Mouse (Mus musculus) layer of hippocampus, adult 9-11 months (tissue): ENCODE measurements around the gene Itgb5.
A peak's percentile ranks its signal among the peaks of the same experiment; 100 is the strongest.

Source experiments
- DNase-seq: peaks from one replicate; pipeline ENCODE4 v3.0.0; 2022

Gene Itgb5

GRCm38 (mm10) chr16:33916473-33917251, 87.2 kb downstream of the Itgb5 start:
- peak; percentile 32 for DNase-seq

DNA sequence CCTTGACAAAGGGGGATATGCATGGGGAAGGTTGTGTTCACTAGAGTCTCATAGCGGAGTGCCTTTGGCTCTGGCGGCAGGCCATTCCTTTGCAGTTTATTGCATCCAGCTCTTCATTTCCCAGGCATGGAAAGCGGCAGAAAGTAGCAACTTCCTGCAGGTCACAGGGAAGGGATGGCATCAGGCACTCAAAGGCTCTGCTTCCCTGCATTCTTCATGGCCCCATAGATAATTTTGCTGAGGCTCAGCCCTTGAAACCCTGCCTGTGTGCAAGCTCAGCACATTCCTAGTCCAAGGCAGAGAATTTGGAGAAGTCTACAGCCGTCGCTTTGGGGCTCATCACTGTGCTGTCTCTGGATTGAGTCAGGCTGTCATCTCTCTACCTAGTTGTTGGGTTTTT, 87.9 kb downstream of the Itgb5 start:
- peak; percentile 49 for DNase-seq

GRCm38 (mm10) chr16:33917926-33918325, 88.5 kb downstream of the Itgb5 start:
- no peak for DNase-seq

- DNase-seq = no peak
Observed at GRCm38 (mm10) chr16:33921514-33921913, 92.0 kb downstream of the Itgb5 start.

GRCm38 (mm10) chr16:33922111-33923000, 92.9 kb downstream of the Itgb5 start:
- DNase-seq = peak; percentile 85

DNA sequence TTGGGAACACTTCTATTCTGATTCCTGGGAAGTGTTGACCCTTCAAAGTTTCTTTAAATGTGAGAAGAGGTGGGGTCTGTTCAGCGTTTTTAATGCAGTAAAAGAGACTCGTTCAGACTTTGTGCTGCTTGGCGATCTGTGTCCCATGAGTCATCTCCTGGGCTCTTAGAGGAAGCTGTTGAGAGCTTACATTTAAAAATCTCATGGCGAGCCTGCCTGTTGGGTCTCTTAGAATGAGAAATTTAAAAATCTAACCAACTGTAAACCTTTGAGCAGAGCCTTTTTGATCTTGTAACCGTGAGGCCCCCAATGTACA, 93.5 kb downstream of the Itgb5 start:
- no peak for DNase-seq

GRCm38 (mm10) chr16:33923758-33924157, 94.3 kb downstream of the Itgb5 start:
- no peak for DNase-seq

DNA sequence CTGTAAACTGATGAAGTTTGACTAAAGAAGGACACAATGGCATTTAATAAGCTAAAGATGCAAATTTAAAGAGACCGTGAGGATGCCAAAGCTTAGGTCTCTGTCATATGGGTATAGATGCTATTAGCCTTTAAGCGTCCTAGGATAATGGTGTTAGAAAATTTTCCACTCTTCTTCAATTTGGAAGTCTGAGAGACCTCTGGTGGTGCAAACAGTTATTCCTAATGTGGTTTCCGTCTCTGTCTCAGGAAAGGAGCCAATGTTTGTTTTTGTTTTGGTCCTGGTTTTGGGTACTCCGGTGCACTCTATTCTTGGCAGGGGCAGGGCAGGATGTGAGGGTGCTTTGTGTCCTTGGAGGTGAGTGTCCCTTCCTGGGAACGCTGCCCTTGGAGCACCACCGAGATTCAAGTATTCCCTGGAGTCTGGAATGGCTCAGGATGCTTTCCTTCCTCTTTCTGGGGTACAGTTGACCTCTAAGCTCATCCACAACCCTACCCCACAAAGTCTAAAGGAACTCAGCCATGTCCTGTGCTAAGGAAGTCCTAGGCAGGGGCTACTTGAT, 97.9 kb downstream of the Itgb5 start:
- no peak for DNase-seq

DNA sequence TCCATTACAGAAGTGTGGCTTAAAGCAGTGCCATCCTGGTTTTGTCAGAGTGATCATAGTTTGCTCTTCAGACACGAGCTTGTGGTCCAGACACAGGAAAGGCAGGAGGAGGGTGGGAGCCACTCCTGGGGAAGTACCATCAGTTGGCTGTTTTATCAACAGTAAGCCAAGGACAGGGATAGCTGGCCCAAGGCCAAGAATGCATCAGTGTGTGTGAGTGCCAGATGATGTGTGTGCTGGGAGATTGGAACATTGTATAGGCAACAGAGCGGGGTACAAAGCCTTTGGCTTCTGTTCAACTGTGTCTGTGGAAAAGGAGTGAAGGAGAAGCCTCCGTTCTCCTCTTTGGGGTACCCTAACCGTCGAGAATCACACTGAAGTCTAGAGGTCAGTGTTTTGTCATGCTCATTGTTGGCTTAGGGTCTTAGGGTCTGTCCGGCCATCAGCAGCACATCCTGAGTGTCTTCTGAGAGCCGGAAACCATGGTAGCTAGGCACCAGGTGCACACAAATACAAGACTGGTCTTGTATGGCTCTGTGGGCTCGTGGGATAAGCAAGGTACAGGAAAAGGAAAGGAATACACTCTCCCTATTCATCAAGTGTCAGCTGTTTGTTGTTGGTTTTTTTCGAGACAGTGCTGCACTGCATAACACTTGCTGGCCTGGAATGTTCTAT, 99.5 kb downstream of the Itgb5 start:
- peak; percentile 46 for DNase-seq

GRCm38 (mm10) chr16:33930785-33931184, 101.3 kb downstream of the Itgb5 start:
- no peak for DNase-seq

DNA sequence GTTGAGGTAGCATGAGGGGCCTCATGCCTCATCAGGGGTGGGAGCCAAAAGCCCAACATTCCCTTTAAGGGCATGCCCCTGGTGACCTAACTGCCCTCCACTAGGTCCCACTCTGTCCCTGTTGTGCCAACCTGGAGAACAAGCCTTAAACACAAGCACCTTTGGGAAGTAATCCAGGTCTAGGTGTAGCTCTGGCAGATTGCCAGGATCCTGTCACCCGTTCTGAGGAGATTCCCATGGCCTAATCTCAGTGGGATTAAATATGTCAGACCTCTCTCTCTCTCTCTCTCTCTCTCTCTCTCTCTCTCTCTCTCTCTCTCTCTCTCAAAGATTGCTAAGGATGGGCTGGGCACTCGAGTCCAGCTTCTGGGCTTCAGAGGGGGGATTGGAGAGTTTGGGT, 102.2 kb downstream of the Itgb5 start:
- DNase-seq = no peak

- DNase-seq = peak; percentile 29
Observed at GRCm38 (mm10) chr16:33932126-33932525, 102.7 kb downstream of the Itgb5 start.

- no peak for DNase-seq
Observed at GRCm38 (mm10) chr16:33933411-33933810, 103.9 kb downstream of the Itgb5 start.

DNA sequence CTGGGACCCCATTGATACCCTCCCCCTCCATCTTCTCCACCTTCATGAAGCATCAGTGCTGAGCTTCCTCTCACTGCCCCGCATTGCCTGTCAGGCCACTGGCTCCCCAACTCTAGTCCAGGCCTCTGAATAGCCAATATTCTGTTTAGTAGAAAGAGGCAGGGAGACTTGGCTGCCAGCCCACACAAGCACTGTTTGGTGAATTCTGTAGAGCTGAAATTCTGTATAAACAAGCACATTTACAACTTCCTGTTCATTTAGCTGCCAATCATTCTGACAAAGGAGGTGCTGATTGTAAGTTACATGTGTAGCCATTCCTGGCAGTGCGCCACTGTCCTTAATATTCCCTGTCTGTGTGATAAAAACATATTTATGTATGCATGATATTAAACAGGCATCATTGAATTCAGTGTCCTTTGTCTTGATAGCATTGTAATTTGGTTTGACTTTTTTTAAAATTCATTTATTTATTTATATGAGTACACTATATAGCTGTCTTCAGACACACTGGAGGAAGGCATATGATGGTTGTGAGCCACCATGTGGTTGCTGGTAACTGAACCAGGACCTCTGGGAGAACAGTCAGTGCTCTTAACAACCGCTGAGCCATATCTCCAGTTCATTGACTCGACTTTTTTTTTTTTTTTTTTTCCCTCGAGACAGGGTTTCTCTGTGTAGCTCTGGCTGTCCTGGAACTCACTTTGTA, 105.4 kb downstream of the Itgb5 start:
- peak; percentile 54 for DNase-seq

DNA sequence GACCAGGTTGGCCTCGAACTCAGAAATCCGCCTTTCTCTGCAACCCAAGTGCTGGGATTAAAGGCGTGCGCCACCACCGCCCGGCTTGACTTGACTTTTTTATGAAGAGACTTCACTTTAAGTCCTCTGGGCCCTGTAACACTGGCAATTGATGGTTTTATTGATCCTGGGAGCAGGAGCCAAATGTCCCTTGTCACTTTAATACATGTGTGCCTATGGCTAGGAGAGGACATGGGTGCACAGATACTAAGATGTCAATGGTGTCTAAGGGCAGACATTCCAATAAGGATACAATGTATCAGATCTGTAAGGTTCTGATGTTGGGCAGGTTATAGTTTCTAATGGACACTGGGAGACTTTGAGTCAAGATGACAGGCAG, 105.9 kb downstream of the Itgb5 start:
- DNase-seq = no peak

GRCm38 (mm10) chr16:33936885-33937284, 107.4 kb downstream of the Itgb5 start:
- DNase-seq = no peak

GRCm38 (mm10) chr16:33937567-33937966, 108.1 kb downstream of the Itgb5 start:
- DNase-seq = peak; percentile 82

DNA sequence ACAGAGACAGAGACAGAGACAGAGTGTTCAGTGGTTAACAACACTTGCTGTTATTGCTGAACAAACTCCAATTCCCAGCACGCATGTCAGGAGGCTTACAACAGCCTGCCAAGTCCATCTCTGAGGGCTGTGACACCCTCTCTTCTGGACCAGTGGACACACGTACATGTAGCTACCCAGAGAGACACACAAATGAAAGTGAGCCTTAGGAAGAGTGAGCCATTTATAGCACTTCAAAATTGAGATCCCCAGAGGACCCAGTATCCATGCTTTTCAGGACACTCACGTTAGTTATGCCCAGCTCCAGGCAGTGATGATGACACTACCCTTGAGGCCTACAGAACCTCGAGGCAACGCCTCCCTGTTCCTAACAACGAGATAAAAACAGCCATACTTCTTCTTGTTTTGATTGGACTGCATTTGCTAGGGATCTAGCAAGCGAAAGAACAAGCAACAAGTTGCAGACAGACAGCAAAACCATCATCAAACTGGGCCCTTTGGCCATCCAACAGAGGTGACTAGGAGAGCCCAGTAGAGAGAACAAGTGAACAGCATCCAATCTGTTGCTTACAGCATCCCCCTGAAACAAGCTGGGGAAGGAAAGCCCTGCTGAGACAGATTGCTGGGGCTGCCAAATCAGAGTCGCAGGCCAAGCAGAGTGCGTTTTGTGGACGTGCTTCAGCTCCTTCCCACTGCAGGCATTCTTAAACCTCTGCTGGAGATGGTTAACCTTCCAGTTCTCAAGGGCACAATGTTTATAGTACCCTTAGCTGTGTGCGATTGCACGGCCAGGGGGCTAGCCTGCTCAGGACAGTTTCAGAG, 109.1 kb downstream of the Itgb5 start:
- no peak for DNase-seq

DNA sequence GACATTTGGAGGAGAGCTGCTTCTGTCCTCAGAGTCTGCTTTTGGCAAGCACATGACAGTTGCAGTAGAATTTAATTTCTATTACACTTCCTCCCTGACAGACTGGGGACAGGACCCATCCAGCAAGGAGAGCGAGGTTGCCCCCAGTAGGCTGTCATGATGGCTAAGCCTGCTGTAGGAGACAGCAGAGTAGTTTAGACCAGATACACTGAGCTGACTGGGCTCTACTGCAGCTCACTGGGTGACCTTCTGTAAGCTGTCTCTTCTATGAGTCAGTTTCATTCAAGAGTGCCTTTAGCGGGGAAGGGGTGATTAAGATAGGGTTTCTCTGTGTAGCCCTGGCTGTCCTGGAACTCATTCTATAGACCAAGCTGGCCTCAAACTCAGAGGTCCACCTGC, 109.7 kb downstream of the Itgb5 start:
- DNase-seq = no peak

- DNase-seq = no peak
Observed at GRCm38 (mm10) chr16:33939636-33940035, 110.2 kb downstream of the Itgb5 start.

- no peak for DNase-seq
Observed at GRCm38 (mm10) chr16:33940095-33940494, 110.6 kb downstream of the Itgb5 start.

- DNase-seq = peak; percentile 43
Observed at GRCm38 (mm10) chr16:33941271-33941781, 111.9 kb downstream of the Itgb5 start.
